Mouse (Mus musculus): Measurements from ENCODE around the gene Ubn1. TPM values are rescaled to one million over a fixed set of nuclear protein-coding genes. Genes with fewer than 3 reads are reported as not detected.

Gene Ubn1
- total RNA-seq, 2 experiments from 2014 or later = 24.7 to 25.4 TPM

GRCm38 (mm10) chr16:5089021-5089420, 39.2 kb downstream of the Ubn1 start:
- intact Hi-C loops (cut with DNase I) = no loop called here
- DNase-seq = no peak
- Histone ChIP-seq H3K27ac (no peak overlapping the region), H3K4me3 (no peak overlapping the region)
- TF ChIP-seq CTCF (IDR thresholded peaks at IDR 0.05) = no peak

GRCm38 (mm10) chr16:5093285-5093684, 43.4 kb downstream of the Ubn1 start:
- Histone ChIP-seq H3K27ac (no peak overlapping the region), H3K4me3 (no peak overlapping the region)
- DNase-seq = no peak
- intact Hi-C loops (cut with DNase I) = no loop called here
- TF ChIP-seq CTCF (IDR thresholded peaks at IDR 0.05) = no peak

- intact Hi-C loops (cut with DNase I) = no loop called here
- no peak overlapping the region for H3K27ac ChIP-seq
- no peak overlapping the region for H3K4me3 ChIP-seq
Observed at GRCm38 (mm10) chr16:5096504-5096903, 46.6 kb downstream of the Ubn1 start.

DNA sequence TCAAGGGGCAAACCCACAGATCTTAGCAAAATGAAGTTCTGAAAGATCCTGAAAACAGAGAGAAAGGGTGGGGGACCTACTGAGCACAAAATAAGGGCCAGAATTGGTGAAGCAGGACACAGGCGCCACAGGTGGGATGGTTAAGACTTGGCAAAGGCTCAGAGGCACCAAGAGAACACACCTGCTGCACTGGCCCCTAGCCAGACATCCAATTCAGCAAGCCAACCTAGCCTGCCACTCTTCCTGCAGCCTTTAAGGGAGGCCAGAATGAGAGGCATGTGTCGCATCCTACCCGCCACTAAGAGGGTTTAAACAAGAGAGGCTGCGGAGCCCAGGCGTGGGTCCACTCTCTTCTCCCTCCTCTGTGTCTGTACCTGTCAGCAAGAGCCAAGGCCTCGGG, 51.1 kb downstream of the Ubn1 start:
- no peak for TF ChIP-seq CTCF (IDR thresholded peaks at IDR 0.05)
- intact Hi-C loops (cut with DNase I) = loop anchor here (10.0 kb wide), 1 partner anchor 266 kb away; the partner anchor contains the start of gene 4930562C15Rik
- DNase-seq = no peak
- Histone ChIP-seq H3K27ac (no peak overlapping the region), H3K4me3 (no peak overlapping the region)

More at GRCm38 (mm10) chr16:5096504-5096903, 46.6 kb downstream of the Ubn1 start:
- no peak for TF ChIP-seq CTCF (IDR thresholded peaks at IDR 0.05)
- DNase-seq = no peak

- TF ChIP-seq CTCF (IDR thresholded peaks at IDR 0.05) = no peak
- intact Hi-C loops (cut with DNase I) = loop anchor here (10.0 kb wide), 1 partner anchor 275 kb away; the partner anchor contains the start of gene 4930562C15Rik
- Histone ChIP-seq H3K27ac (no peak overlapping the region), H3K4me3 (no peak overlapping the region)
- DNase-seq = no peak
Observed at GRCm38 (mm10) chr16:5109877-5110276, 60.0 kb downstream of the Ubn1 start.

DNA sequence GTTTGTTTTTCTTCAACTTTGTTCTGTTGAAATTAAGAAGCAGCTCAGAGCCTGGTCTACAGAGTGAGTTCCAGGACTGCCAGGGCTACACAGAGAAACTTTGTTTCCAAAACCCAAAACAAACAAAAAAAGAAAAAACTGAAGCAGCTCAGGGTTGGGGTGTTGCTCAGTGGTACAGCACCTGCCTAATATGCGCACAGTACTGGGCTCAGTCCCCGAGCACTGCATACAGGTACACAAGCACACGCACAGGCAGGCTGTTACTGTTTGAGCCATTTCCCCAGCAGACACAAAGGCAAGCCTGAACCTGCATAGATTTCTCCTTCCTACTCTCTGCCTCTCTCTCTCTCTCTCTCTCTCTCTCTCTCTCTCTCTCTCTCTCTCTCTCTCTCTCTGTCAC, 61.2 kb downstream of the Ubn1 start:
- DNase-seq = no peak
- no peak overlapping the region for H3K27ac ChIP-seq
- TF ChIP-seq CTCF (IDR thresholded peaks at IDR 0.05) = no peak
- H3K4me3 ChIP-seq = no peak overlapping the region
- intact Hi-C loops (cut with DNase I) = no loop called here

- no peak for TF ChIP-seq CTCF (IDR thresholded peaks at IDR 0.05)
- intact Hi-C loops (cut with DNase I) = no loop called here
- DNase-seq = no peak
- Histone ChIP-seq H3K27ac (no peak overlapping the region), H3K4me3 (no peak overlapping the region)
Observed at GRCm38 (mm10) chr16:5113002-5113550, 63.2 kb downstream of the Ubn1 start.

DNA sequence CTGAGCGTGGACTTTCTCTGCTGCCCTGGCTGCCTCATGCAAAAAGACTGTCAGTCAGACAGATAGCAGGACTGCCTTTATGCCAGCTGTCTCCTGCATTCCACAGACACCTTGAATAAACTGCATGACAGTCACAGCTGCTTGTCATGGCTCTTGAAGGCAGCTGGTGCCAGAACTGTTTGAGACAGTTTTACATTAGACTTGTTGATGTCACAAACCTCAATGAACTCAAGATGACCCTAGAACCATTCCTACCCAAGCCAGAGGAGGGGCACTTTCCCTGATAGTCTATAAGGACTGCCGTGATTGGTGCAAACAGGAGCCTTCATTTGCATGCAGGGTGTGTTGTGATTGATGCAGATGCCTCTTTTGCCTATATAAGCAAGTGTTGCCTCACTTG, 63.7 kb downstream of the Ubn1 start:
- no peak overlapping the region for H3K4me3 ChIP-seq
- intact Hi-C loops (cut with DNase I) = no loop called here
- no peak overlapping the region for H3K27ac ChIP-seq
- no peak for DNase-seq
- TF ChIP-seq CTCF (IDR thresholded peaks at IDR 0.05) = no peak

GRCm38 (mm10) chr16:5119385-5119784, 69.5 kb downstream of the Ubn1 start:
- no peak for TF ChIP-seq CTCF (IDR thresholded peaks at IDR 0.05)
- no peak for DNase-seq
- intact Hi-C loops (cut with DNase I) = no loop called here
- Histone ChIP-seq H3K27ac (no peak overlapping the region), H3K4me3 (no peak overlapping the region)

GRCm38 (mm10) chr16:5119845-5120244, 70.0 kb downstream of the Ubn1 start:
- intact Hi-C loops (cut with DNase I) = no loop called here
- TF ChIP-seq CTCF (IDR thresholded peaks at IDR 0.05) = no peak
- no peak overlapping the region for H3K27ac ChIP-seq
- no peak for DNase-seq
- no peak overlapping the region for H3K4me3 ChIP-seq

DNA sequence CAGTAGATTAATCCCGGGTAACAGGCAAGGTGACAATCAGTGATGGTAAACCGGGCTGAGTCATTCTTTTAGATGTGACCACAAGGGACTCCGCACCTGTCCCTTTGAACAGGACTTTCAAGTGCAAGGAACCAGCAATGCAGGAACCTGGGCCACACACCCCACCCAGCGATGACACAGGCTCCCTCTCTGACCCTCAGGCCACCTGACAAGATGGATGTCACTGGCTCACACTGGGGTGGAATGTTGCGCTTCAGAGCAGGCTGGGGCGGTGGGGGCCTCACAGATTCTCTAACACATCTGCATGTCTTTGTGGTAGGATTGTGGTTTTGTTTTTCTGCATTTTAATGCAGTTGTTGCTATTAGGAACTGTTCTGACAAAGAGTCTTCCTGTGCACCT, 73.6 kb downstream of the Ubn1 start:
- no peak overlapping the region for H3K27ac ChIP-seq
- DNase-seq = no peak
- intact Hi-C loops (cut with DNase I) = no loop called here
- H3K4me3 ChIP-seq = no peak overlapping the region
- no peak for TF ChIP-seq CTCF (IDR thresholded peaks at IDR 0.05)

- Histone ChIP-seq H3K27ac (no peak overlapping the region), H3K4me3 (no peak overlapping the region)
- TF ChIP-seq CTCF (IDR thresholded peaks at IDR 0.05) = no peak
- intact Hi-C loops (cut with DNase I) = no loop called here
- DNase-seq = no peak
Observed at GRCm38 (mm10) chr16:5130196-5130595, 80.3 kb downstream of the Ubn1 start.

GRCm38 (mm10) chr16:5130766-5131165, 80.9 kb downstream of the Ubn1 start:
- Histone ChIP-seq H3K27ac (peak overlapping the region; percentile 79), H3K4me3 (peak overlapping the region; percentile 75)
- intact Hi-C loops (cut with DNase I) = no loop called here
- TF ChIP-seq CTCF (IDR thresholded peaks at IDR 0.05) = no peak
- DNase-seq = peak; percentile 89

GRCm38 (mm10) chr16:5131251-5131922, 81.5 kb downstream of the Ubn1 start:
- peak overlapping the region; percentile 75 for H3K4me3 ChIP-seq
- DNase-seq = peak; percentile 62
- H3K27ac ChIP-seq = peak overlapping the region; percentile 79
- no peak for TF ChIP-seq CTCF (IDR thresholded peaks at IDR 0.05)
- intact Hi-C loops (cut with DNase I) = no loop called here

Data from gastrocnemius, adult 2 months (tissue).